Mouse (Mus musculus) lung, adult 2 months (tissue): ENCODE measurements around the gene Lats2. TPM values are rescaled to one million over a fixed set of nuclear protein-coding genes. Genes with fewer than 3 reads are reported as not detected.
"Not testable (repeated sequence)": the region's sequence is repeated elsewhere in the genome, so short reads cannot be mapped to it uniquely, and the experiment has no call there.

ENCODE experiments used
- DNase-seq: peaks from one replicate; pipeline ENCODE4 v3.0.0; 2022
- H3K4me1 ChIP-seq: fragments of 200-500 bp; 2 replicates; pipeline ENCODE4 v1.6.1; 2011; ENCODE audit warnings: low read length; ENCODE audit not compliant: control insufficient read depth, insufficient read depth
- H3K4me3 ChIP-seq: fragments of 200-500 bp; replicated peaks from 2 replicates; pipeline ENCODE3; 2011; ENCODE audit warnings: low read depth, mild to moderate bottlenecking, control low read depth, low read length; ENCODE audit errors: extremely low read depth
- CTCF ChIP-seq: fragments of 200-500 bp; IDR thresholded peaks from 2 replicates; pipeline ENCODE4 v1.5.1; 2011; ENCODE audit warnings: mild to moderate bottlenecking, low read length, control low read depth; ENCODE audit not compliant: insufficient read depth
- POLR2A ChIP-seq: fragments of 200-500 bp; IDR thresholded peaks from 2 replicates; pipeline ENCODE4 v1.6.1; 2011; ENCODE audit warnings: low read depth, mild to moderate bottlenecking, control low read depth, low read length, borderline replicate concordance; ENCODE audit errors: extremely low read depth
- WGBS: fragments of 180-500 bp; shearing (Covaris S2); methylation state at CpG from one replicate; pipeline ENCODE4 v1.1.7; 2018; 5-methylcytosine and 5-hydroxymethylcytosine counted together
- polyA plus RNA-seq: library from polyadenylated mRNA; depleted of rRNA; stranded (reverse); fragments of >200 nt; gene quantifications from 2 replicates; pipeline ENCODE4 v1.2.3, GENCODE M21; 2012; rRNA removed

The Lats2 gene
- polyA plus RNA-seq, 1 experiment, result 85.5 TPM

DNA sequence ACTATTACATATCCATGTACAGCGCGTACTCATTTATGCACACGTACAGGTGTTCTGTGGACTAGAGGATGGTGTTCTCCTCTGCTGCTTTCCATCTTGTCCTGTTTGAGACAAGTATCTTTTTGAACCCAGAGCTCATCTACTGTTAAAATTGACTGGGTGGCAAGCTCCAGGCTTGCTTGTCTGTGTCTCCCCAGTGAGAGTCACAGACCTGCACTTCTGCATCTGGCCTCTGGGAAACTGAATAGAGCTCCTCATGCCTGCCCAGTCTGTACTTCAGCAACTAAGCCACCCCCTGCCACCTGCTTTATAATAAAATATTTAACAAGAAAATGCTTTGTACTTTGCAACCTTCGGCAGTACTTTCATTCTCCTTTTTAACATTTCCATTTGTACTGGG lies 99.9 kb downstream of the Lats2 start:
- no peak for DNase-seq
- Histone ChIP-seq H3K4me3 (no peak overlapping the region), H3K4me1 (no peaks in the 10 kb centered on the region)
- TF ChIP-seq CTCF, result no peak
- no peak for TF ChIP-seq POLR2A
- 96% methylated on average over 4 of the region's 4 CpGs for WGBS

DNA sequence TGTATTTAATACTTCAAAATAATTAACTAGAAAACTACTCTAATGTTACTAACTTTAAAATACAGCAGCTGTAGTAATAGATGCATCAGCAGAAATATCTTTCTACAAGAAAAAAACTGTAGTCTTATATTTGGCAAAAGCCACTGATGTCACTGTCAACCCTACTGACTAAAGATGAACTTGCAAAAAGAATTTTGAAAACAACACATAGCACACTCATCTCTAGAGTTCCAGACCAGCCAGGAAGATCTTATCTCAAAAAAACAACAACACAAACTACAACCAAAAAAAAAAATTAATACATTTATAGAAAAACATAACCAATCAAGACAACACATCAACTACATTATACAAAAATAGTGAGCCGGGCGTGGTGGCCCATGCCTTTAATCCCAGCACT lies 100.7 kb downstream of the Lats2 start:
- DNase-seq, result no peak
- 100% methylated on average over 2 of the region's 2 CpGs for WGBS

DNA sequence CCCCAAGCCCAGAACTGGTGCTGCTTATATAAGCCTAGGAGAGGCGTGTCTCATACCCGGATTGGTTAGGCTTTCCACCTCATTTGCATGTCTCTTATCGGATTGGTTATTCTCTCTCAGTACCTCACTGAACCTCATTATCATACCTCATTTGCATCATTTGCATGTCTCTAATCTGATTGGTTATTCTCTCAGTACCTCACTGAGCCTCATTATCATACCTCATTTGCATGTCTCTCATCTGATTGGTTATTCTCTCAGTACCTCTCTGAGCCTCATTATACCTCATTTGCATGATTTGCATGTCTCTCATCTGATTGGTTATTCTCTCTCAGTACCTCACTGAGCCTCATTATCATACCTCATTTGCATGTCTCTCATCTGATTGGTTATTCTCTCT lies 101.7 kb downstream of the Lats2 start:
- DNase-seq, H3K4me3 ChIP-seq, H3K4me1 ChIP-seq: not testable (repeated sequence)
- 92% methylated on average over 3 of the region's 3 CpGs for WGBS

More for the DNA sequence above, 100.7 kb downstream of the Lats2 start:
- Histone ChIP-seq H3K4me3 (no peak overlapping the region), H3K4me1 (no peaks in the 10 kb centered on the region)
- TF ChIP-seq CTCF (no peak), POLR2A (no peak)

DNA sequence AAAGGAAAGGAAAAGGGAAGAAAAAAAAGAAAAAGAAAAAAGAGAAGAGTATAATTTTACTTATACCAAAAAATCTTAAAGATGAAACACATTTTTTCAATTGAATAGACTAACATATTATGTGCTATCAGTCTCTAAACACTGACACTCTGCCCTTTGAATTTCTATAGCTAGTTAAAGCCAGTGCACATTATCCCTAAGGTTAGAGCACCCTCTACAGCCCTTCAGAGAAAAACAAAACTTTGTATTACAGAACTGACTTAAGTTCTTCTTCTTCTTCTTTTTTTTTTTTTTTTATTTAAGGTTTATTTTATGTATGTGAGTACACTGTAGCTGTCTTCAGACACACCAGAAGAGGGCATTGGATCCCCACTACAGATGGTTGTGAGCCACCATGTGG lies 108.7 kb downstream of the Lats2 start:
- Histone ChIP-seq H3K4me3 (no peak overlapping the region), H3K4me1 (no peaks in the 10 kb centered on the region)
- TF ChIP-seq CTCF (no peak), POLR2A (no peak)
- no peak for DNase-seq

DNA sequence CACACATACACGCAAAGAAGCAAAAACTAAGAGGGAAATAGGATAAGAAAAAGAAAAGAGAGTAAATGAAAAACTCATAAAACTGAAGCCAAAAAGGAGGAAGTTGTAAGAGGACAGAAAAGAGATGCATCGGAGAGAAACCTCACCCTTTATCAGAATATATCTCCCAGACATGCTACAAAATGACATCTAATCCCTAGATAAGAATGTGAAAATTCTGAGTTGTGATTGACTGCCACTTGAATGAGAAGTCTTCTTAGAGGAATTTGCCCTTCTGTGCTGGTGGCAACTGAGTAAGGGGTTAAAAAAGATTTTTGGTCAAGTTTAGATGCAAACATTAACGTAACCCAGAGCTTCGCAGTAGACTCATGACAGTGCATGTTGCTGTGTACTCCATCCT lies 112.0 kb downstream of the Lats2 start:
- H3K4me1 ChIP-seq, result no peaks in the 10 kb centered on the region
- TF ChIP-seq CTCF, result no peak
- no peak for DNase-seq
- no peak overlapping the region for H3K4me3 ChIP-seq
- 86% methylated on average over 4 of the region's 4 CpGs for WGBS

Other genes with a start within 250 kb of the Lats2 start
- 16.5 and 24.0 TPM in 2 replicates for gene Il17d, start 233.6 kb downstream of the Lats2 start, polyA plus RNA-seq
- gene Eef1akmt1, start 186.8 kb downstream of the Lats2 start, polyA plus RNA-seq, result 9.3 and 18.2 TPM in 2 replicates
- gene Xpo4, start 93.0 kb downstream of the Lats2 start, polyA plus RNA-seq, result 2.3 and 3.8 TPM in 2 replicates
- 2.2 TPM in 1 of 2 replicates, not detected in the other for gene Gm49361, start 12.3 kb downstream of the Lats2 start, polyA plus RNA-seq
- gene Sap18, start 39.8 kb upstream of the Lats2 start, polyA plus RNA-seq, result 5.2 and 5.3 TPM in 2 replicates
- 0.06 and 0.27 TPM in 2 replicates for gene Ska3, start 67.8 kb upstream of the Lats2 start, polyA plus RNA-seq
- 29.7 and 35.8 TPM in 2 replicates for gene Mrpl57, start 67.8 kb upstream of the Lats2 start, polyA plus RNA-seq
- 6.2 and 9.4 TPM in 2 replicates for gene Zdhhc20, start 131.9 kb upstream of the Lats2 start, polyA plus RNA-seq
- 17.8 and 22.7 TPM in 2 replicates for gene Micu2, start 240.9 kb upstream of the Lats2 start, polyA plus RNA-seq